Mouse (Mus musculus): ENCODE results near the gene 1190007I07Rik. TPM values are rescaled to one million over a fixed set of nuclear protein-coding genes. Genes with fewer than 3 reads are reported as not detected.

Gene 1190007I07Rik
- 36.8 and 42.0 TPM in 2 replicates for polyA plus RNA-seq (2012; rRNA removed)

GRCm38 (mm10) chr10:82622671-82623552, at the start of gene 1190007I07Rik:
Gene 1190007I07Rik (minus strand): TSS chr10:82623228.

GRCm38 (mm10) chr10:82629586-82630255, 6.7 kb upstream of the 1190007I07Rik start, which contains the start of gene Tdg:
Gene Tdg (plus strand): TSS chr10:82629828.

Other genes starting within 250 kb of the 1190007I07Rik start
- not detected in 2 replicates for gene Gm1553, start 130.6 kb downstream of the 1190007I07Rik start, polyA plus RNA-seq (2012; rRNA removed)
- 131 and 148 TPM in 2 replicates for gene Tdg, start 6.6 kb upstream of the 1190007I07Rik start, polyA plus RNA-seq (2012; rRNA removed)
- 2.4 and 9.6 TPM in 2 replicates for gene Glt8d2, start 67.4 kb upstream of the 1190007I07Rik start, polyA plus RNA-seq (2012; rRNA removed)
- 38.9 and 41.1 TPM in 2 replicates for gene Hcfc2, start 72.9 kb upstream of the 1190007I07Rik start, polyA plus RNA-seq (2012; rRNA removed)
- 54.2 and 62.3 TPM in 2 replicates for gene Nfyb, start 140.9 kb upstream of the 1190007I07Rik start, polyA plus RNA-seq (2012; rRNA removed)
- 94.7 and 100 TPM in 2 replicates for gene Txnrd1, start 210.7 kb upstream of the 1190007I07Rik start, polyA plus RNA-seq (2012; rRNA removed)
- gene Eid3, start 243.4 kb upstream of the 1190007I07Rik start, polyA plus RNA-seq (2012; rRNA removed), result 0.76 and 1.1 TPM in 2 replicates